9 mouse cellular contexts compared by ENCODE assay signal in the genomic region with DNA sequence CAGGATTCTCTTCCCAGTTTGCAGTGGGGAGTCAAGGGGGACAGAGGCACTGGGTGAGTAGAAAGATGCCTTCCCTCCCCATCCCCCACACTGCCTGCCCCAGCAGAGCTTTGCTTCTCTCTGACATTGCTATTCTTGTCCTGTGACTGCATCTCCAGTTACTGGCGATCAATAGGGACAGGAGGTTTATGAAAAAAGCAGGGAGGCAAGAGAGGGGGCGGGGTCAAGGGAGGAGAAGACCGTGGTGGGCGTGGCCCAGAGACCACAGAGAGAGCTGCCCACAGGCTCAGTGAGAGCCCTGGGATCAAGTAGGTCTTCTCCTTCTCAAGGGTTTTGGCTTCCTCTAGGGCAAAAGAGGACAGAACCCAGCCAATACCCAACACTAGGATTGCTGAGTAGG. TPM values are rescaled to one million over a fixed set of nuclear protein-coding genes. Genes with fewer than 3 reads are reported as not detected.
DNase-seq lines count a peak whose midpoint lies in the region; ATAC-seq lines count a peak whose summit lies in the region.
"Had no signal": no experiment of that assay in that cellular context is flagged by ENCODE, and none has a peak within 500 bp of the region (broad histone marks: within the 10 kb centered on the region; RNA-seq: fewer than 3 reads in every experiment).

No protein-coding gene starts in this region.

- intact Hi-C loops in left cerebral cortex, postnatal 14 days (cut with DNase I) = no loop called here

- peak; percentile 43 to 62 for DNase-seq in cerebellum, postnatal 25 days
- DNase-seq in cerebellum, adult 18-20 months = no peak
- peak; percentile 15 for DNase-seq in lung, postnatal 14 days
- DNase-seq in lung, postnatal 4 days = no peak
- DNase-seq in c-Kit-positive CD71-positive TER-119-positive erythroid progenitor cells, embryonic 14.5 days (ENCODE audit: low spot score) = peak; percentile 6
- no peak for DNase-seq in left cerebral cortex, postnatal 14 days (ENCODE audit: low spot score in 2 of 2)
- DNase-seq in left cerebral cortex, adult 18-20 months (ENCODE audit: low spot score in 2 of 2) = no peak

- ATAC-seq in megakaryocyte progenitor cell, adult 5-6 weeks (replicated peaks; ENCODE audit: poor library complexity) = peak; percentile 44
- ATAC-seq: intestine, postnatal 0 days had no signal

RNA-seq across cellular contexts. Expression of a gene that starts 30.5 kb away (rescaled TPM):
- total RNA-seq in megakaryocyte progenitor cell, adult 5-6 weeks (2015) = 9.4 and 9.9 TPM in 2 replicates
- 1.5 and 1.8 TPM in 2 replicates for total RNA-seq in megakaryocyte progenitor cell, adult 5-6 weeks (2017)
- 100 to 1,000 TPM; 107 TPM for total RNA-seq in left cerebral cortex, postnatal 14 days (2021)
- 10 to 100 TPM; 77.9 to 80.7 TPM for total RNA-seq in left cerebral cortex, adult 18-20 months (2021)

Comparison
In these comparisons a context has a peak if more than half of its experiments do, and no peak if none do; other contexts are left out.
1. DNase-seq: peak in cerebellum, postnatal 25 days (2 of 2), lung, postnatal 14 days (single experiment) and c-Kit-positive CD71-positive TER-119-positive erythroid progenitor cells, embryonic 14.5 days (single experiment); none in cerebellum, adult 18-20 months (0 of 2), lung, postnatal 4 days (0 of 2), left cerebral cortex, postnatal 14 days (0 of 2) and left cerebral cortex, adult 18-20 months (0 of 2).
2. RNA of a gene that starts 30.5 kb away (total RNA-seq): 107 TPM in left cerebral cortex, postnatal 14 days and 77.9 to 80.7 TPM in left cerebral cortex, adult 18-20 months; 1.5 to 9.9 TPM in megakaryocyte progenitor cell, adult 5-6 weeks; every median in the first group is over 4 times any median in the second.